ENCODE assay signal across 20 mouse cellular contexts in genomic region chr5:106649441-106649840, GRCm38 (mm10). TPM values are rescaled to one million over a fixed set of nuclear protein-coding genes. Genes with fewer than 3 reads are reported as not detected.
DNase-seq lines count a peak whose midpoint lies in the region; ATAC-seq and TF ChIP-seq lines count a peak whose summit lies in the region.
"Had no signal": no experiment of that assay in that cellular context is flagged by ENCODE, and none has a peak within 500 bp of the region (broad histone marks: within the 10 kb centered on the region; RNA-seq: fewer than 3 reads in every experiment).

No protein-coding gene starts in this region.

- DNase-seq in heart, adult 2 months, result no peak
- DNase-seq in heart, postnatal 4 days, result no peak
- peak; percentile 27 for DNase-seq in lung, postnatal 0 days (ENCODE audit: low spot score)
- DNase-seq in lung, postnatal 25 days (ENCODE audit: low spot score), result no peak
- DNase-seq in telencephalon, adult 2 months (ENCODE audit: low read depth, low spot score), result peak; percentile 8
- DNase-seq in right cerebral cortex, postnatal 25 days, result no peak
- DNase-seq in left cerebral cortex, postnatal 25 days (ENCODE audit: low spot score in 2 of 2), result no peak
- DNase-seq: cerebellum, postnatal 14 days; heart, adult 11 months; lung, postnatal 36 days; spleen, adult 18-20 months had no signal

- no peaks in the 10 kb centered on the region; the same call in 1 of the 2 replicates for H3K4me1 ChIP-seq in heart, adult 2 months (ENCODE audit: control insufficient read depth, insufficient read depth, low read length)
- no peaks in the 10 kb centered on the region for H3K4me1 ChIP-seq in lung, postnatal 0 days (ENCODE audit: insufficient read depth, low read depth, low read length)
- H3K4me1 ChIP-seq: forebrain, embryonic 15.5 days had no signal

- no peak overlapping the region for H3K27ac ChIP-seq in heart, adult 2 months
- H3K27ac ChIP-seq in lung, postnatal 0 days (ENCODE audit: low read length), result no peak overlapping the region
- H3K27ac ChIP-seq: forebrain, embryonic 15.5 days had no signal

- no peak overlapping the region for H3K9ac ChIP-seq in heart, adult 2 months (ENCODE audit: low read depth, low read length)
- no peak overlapping the region for H3K9ac ChIP-seq in lung, postnatal 0 days (replicated peaks; ENCODE audit: low read depth)
- H3K9ac ChIP-seq: forebrain, embryonic 15.5 days had no signal

- ATAC-seq in lung, postnatal 0 days, result no peak
- ATAC-seq in activated CD4-positive, CD25-positive, alpha-beta regulatory T cell, adult 4 months, result peak; percentile 48
- ATAC-seq: forebrain, embryonic 15.5 days had no signal

- H3K4me3 ChIP-seq in heart, adult 2 months, result no peak overlapping the region
- no peak overlapping the region for H3K4me3 ChIP-seq in lung, postnatal 0 days (ENCODE audit: low read depth, low read length)
- H3K4me3 ChIP-seq: forebrain, embryonic 15.5 days; myocyte had no signal

- intact Hi-C loops in heart, adult 2 months (cut with DNase I), result loop anchor here (5.0 kb wide), 1 partner anchor 282 kb away; no protein-coding TSS in a partner anchor
- intact Hi-C loops in left cerebral cortex, postnatal 25 days (cut with DNase I), result loop anchor here (5.0 kb wide), 1 partner anchor 187 kb away; no protein-coding TSS in a partner anchor

- no peaks in the 10 kb centered on the region for H3K27me3 ChIP-seq in heart, adult 2 months (ENCODE audit: control insufficient read depth, insufficient read depth, low read length)
- no peaks in the 10 kb centered on the region for H3K27me3 ChIP-seq in lung, postnatal 0 days (replicated peaks; ENCODE audit: insufficient read depth, low read length)
- H3K27me3 ChIP-seq: forebrain, embryonic 15.5 days had no signal

- H3K36me3 ChIP-seq in heart, adult 2 months (ENCODE audit: control insufficient read depth, insufficient read depth, low read length), result no peaks in the 10 kb centered on the region; the same call in 1 of the 2 replicates
- no peaks in the 10 kb centered on the region for H3K36me3 ChIP-seq in lung, postnatal 0 days (ENCODE audit: insufficient read depth, low read length)
- H3K36me3 ChIP-seq: forebrain, embryonic 15.5 days had no signal

- no peak for TF ChIP-seq POLR2A in heart, adult 2 months (IDR thresholded peaks at IDR 0.05; ENCODE audit: insufficient read depth, low read depth, low read length)

- TF ChIP-seq CTCF in heart, adult 2 months (IDR thresholded peaks at IDR 0.05), result peak; percentile 60
- peak; percentile 34; the same call in 1 of the 2 replicates for TF ChIP-seq CTCF in lung, postnatal 0 days (IDR thresholded peaks at IDR 0.05)

- H3K9me3 ChIP-seq in lung, postnatal 0 days (ENCODE audit: low read length), result no peaks in the 10 kb centered on the region
- H3K9me3 ChIP-seq: forebrain, embryonic 15.5 days had no signal

- TF ChIP-seq EP300 in heart, adult 2 months (IDR thresholded peaks at IDR 0.05; ENCODE audit: insufficient read depth, low read depth, low read length), result no peak
- TF ChIP-seq EP300 in lung, postnatal 0 days (IDR thresholded peaks at IDR 0.05), result no peak

- H3K4me2 ChIP-seq in lung, postnatal 0 days (replicated peaks; ENCODE audit: low read depth, low read length), result no peak overlapping the region
- H3K4me2 ChIP-seq: forebrain, embryonic 15.5 days had no signal

- H3K79me2 ChIP-seq in heart, adult 2 months (replicated peaks; ENCODE audit: control insufficient read depth, insufficient read depth, low read length), result no peaks in the 10 kb centered on the region; the same call in 1 of the 2 replicates

RNA-seq across cellular contexts. Expression of gene Gm17304, which starts 40.5 kb away (rescaled TPM):
- not detected for total RNA-seq in heart, adult 2 months (2021)
- not detected in 2 replicates for polyA plus RNA-seq in heart, adult 2 months (2012; rRNA removed)
- not detected for total RNA-seq in heart, postnatal 4 days (2021)
- polyA plus RNA-seq in lung, postnatal 0 days (2015; fragmentation: Nextera tagmentation; extraction: Ambion mirVana), result not detected in 2 replicates
- polyA plus RNA-seq in activated CD4-positive, CD25-positive, alpha-beta regulatory T cell, adult 4 months (2017; shearing (Covaris generic)), result not detected
- total RNA-seq in left cerebral cortex, postnatal 25 days (2021), result not detected
- total RNA-seq: heart, postnatal 25 days; layer of hippocampus, postnatal 25 days had no signal
- polyA plus RNA-seq: embryonic facial prominence, embryonic 14.5 days; forebrain, embryonic 15.5 days; kidney, embryonic 14.5 days; limb, embryonic 14.5 days; myocyte; thymus, postnatal 0 days had no signal

RNA-seq across cellular contexts. Expression of gene Zfp644, which starts 47.6 kb away (rescaled TPM):
- total RNA-seq in heart, adult 2 months (2021), result 10 to 100 TPM; 53.7 to 58.9 TPM
- 9.5 and 20.1 TPM in 2 replicates for polyA plus RNA-seq in heart, adult 2 months (2012; rRNA removed)
- 100 to 1,000 TPM; 101 to 107 TPM for total RNA-seq in heart, postnatal 4 days (2021)
- polyA plus RNA-seq in lung, postnatal 0 days (2015; fragmentation: Nextera tagmentation; extraction: Ambion mirVana), result 57.2 and 60.9 TPM in 2 replicates
- 10 to 100 TPM; 30.0 to 36.1 TPM for polyA plus RNA-seq in activated CD4-positive, CD25-positive, alpha-beta regulatory T cell, adult 4 months (2017; shearing (Covaris generic))
- 100 to 1,000 TPM; 106 to 114 TPM for total RNA-seq in left cerebral cortex, postnatal 25 days (2021)

Comparison
In these comparisons a context has a peak if more than half of its experiments do, and no peak if none do; other contexts are left out.
1. DNase-seq: peak in lung, postnatal 0 days (single experiment) and telencephalon, adult 2 months (single experiment); none in heart, adult 2 months (0 of 2), heart, postnatal 4 days (single experiment), lung, postnatal 25 days (single experiment), right cerebral cortex, postnatal 25 days (single experiment) and left cerebral cortex, postnatal 25 days (0 of 2).